7 mouse cellular contexts compared by ENCODE assay signal in the genomic region with DNA sequence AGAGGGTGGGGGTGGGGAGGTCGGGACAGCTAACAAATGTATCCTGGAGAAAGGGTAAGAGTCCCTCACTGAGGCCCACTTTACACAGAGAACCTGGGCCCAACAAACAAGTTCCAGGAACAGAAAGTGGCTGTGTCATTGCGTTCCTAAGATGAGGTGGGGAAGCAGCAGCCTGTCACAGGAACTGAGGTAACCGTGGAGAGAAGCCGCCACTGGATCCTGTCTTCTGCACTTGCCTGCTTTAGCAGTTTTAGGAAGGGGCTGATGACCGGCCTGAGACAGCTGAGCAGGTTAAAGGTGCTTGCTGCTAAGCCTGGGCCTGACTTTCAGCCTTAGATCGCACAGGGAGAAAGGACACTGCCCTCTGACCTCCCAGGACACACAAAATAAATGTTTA. TPM values are rescaled to one million over a fixed set of nuclear protein-coding genes. Genes with fewer than 3 reads are reported as not detected.
A peak's percentile ranks its signal among the peaks of the same experiment; 100 is the strongest.
DNase-seq lines count a peak whose midpoint lies in the region; ATAC-seq and TF ChIP-seq lines count a peak whose summit lies in the region.

No protein-coding gene starts in this region.

- WGBS in liver, embryonic 12.5 days (ENCODE audit: insufficient replicate concordance) = 17% methylated on average over 6 of the region's 6 CpGs
- 18% methylated on average over 6 of the region's 6 CpGs for WGBS in neural tube, embryonic 12.5 days

- no peaks in the 10 kb centered on the region for H3K9me3 ChIP-seq in G1E (replicated peaks)
- H3K9me3 ChIP-seq in liver, embryonic 12.5 days (replicated peaks) = no peaks in the 10 kb centered on the region
- no peaks in the 10 kb centered on the region for H3K9me3 ChIP-seq in neural tube, embryonic 12.5 days

- H3K4me2 ChIP-seq in liver, embryonic 12.5 days = peak overlapping the region; percentile 60
- H3K4me2 ChIP-seq in neural tube, embryonic 12.5 days (replicated peaks) = 0 out of 2 replicates have a peak overlapping the region, but pooled peaks have one; percentile 5

- H3K9ac ChIP-seq in liver, embryonic 12.5 days = peak overlapping the region; percentile 72
- no peak overlapping the region for H3K9ac ChIP-seq in neural tube, embryonic 12.5 days

- no peak for TF ChIP-seq CTCF in G1E (IDR thresholded peaks at IDR 0.05; ENCODE audit: low read depth, low read length)

- ATAC-seq in G1E (ENCODE audit: extremely low read depth, insufficient number of reproducible peaks, low FRiP score, poor library complexity, severe bottlenecking) = no peak
- 0 out of 2 replicates have a peak, but pooled peaks have one; percentile 8 for ATAC-seq in common myeloid progenitor, adult 5-6 weeks (replicated peaks; ENCODE audit: low read depth, poor library complexity, severe bottlenecking)
- ATAC-seq in liver, embryonic 12.5 days = no peak
- ATAC-seq in neural tube, embryonic 12.5 days (ENCODE audit: low FRiP score, low read depth) = no peak

- H3K27me3 ChIP-seq in G1E (ENCODE audit: insufficient read depth, low read length) = no peaks in the 10 kb centered on the region
- no peaks in the 10 kb centered on the region for H3K27me3 ChIP-seq in liver, embryonic 12.5 days (replicated peaks)
- H3K27me3 ChIP-seq in neural tube, embryonic 12.5 days (replicated peaks) = no peaks in the 10 kb centered on the region

- DNase-seq in G1E (ENCODE audit: low spot score) = no peak
- DNase-seq in heart, postnatal 36 days = peak; percentile 53 to 63
- no peak for DNase-seq in cerebellum, adult 9-11 months
- DNase-seq in layer of hippocampus, postnatal 10 days (ENCODE audit: low spot score in 2 of 2) = no peak

- peak overlapping the region; percentile 59; the same call in 1 of the 2 replicates for H3K4me3 ChIP-seq in G1E (ENCODE audit: low read depth, low read length)
- peak overlapping the region; percentile 16; the same call in 1 of the 2 replicates for H3K4me3 ChIP-seq in liver, embryonic 12.5 days
- H3K4me3 ChIP-seq in neural tube, embryonic 12.5 days = no peak overlapping the region

- H3K36me3 ChIP-seq in G1E (replicated peaks) = no peaks in the 10 kb centered on the region
- no peaks in the 10 kb centered on the region for H3K36me3 ChIP-seq in liver, embryonic 12.5 days
- no peaks in the 10 kb centered on the region for H3K36me3 ChIP-seq in neural tube, embryonic 12.5 days

- intact Hi-C loops in heart, postnatal 36 days (cut with DNase I) = no loop called here

- H3K4me1 ChIP-seq in G1E (ENCODE audit: insufficient read depth, low read depth, low read length) = peaks cover 84% of the 10 kb centered on the region
- H3K4me1 ChIP-seq in liver, embryonic 12.5 days = peaks cover 84% of the 10 kb centered on the region
- H3K4me1 ChIP-seq in neural tube, embryonic 12.5 days = peaks cover 58% of the 10 kb centered on the region

- peak overlapping the region; percentile 99 for H3K27ac ChIP-seq in liver, embryonic 12.5 days
- no peak overlapping the region for H3K27ac ChIP-seq in neural tube, embryonic 12.5 days

RNA-seq across cellular contexts. Expression of gene Scyl1, which starts 35.6 kb away (rescaled TPM):
- total RNA-seq in G1E (2014; fragmentation: Nextera tagmentation) (27.7 and 37.5 TPM in 2 replicates), G1E (2017) (40.3 and 41.2 TPM in 2 replicates)
- polyA plus RNA-seq in G1E (2012) = 65.6 and 72.6 TPM in 2 replicates
- total RNA-seq in common myeloid progenitor, adult 5-6 weeks (2017) = 23.5 and 30.9 TPM in 2 replicates
- 10 to 100 TPM; 69.0 to 72.9 TPM for total RNA-seq in heart, postnatal 36 days (2021)
- 38.3 and 39.7 TPM in 2 replicates for polyA plus RNA-seq in liver, embryonic 12.5 days (2016; fragmentation: Nextera tagmentation; extraction: Ambion mirVana)
- 66.1 and 70.4 TPM in 2 replicates for polyA plus RNA-seq in neural tube, embryonic 12.5 days (2016; fragmentation: Nextera tagmentation; extraction: Ambion mirVana)
- 10 to 100 TPM; 67.3 to 72.8 TPM for total RNA-seq in layer of hippocampus, postnatal 10 days (2021)

Comparison
In these comparisons a context has a peak if more than half of its experiments do, and no peak if none do; other contexts are left out.
1. DNase-seq: peak in heart, postnatal 36 days (2 of 2); none in G1E (single experiment), cerebellum, adult 9-11 months (single experiment) and layer of hippocampus, postnatal 10 days (0 of 2).